Mouse (Mus musculus) midbrain, embryonic 13.5 days (tissue): ENCODE data around the gene Trim27. TPM values are rescaled to one million over a fixed set of nuclear protein-coding genes. Genes with fewer than 3 reads are reported as not detected.

Experiments
- ATAC-seq: fragments of 200-750 bp; cut with Nextera tagmentation; 2 replicates; pipeline ENCODE4 v1.8.0; 2017; ENCODE audit warnings: mild to moderate bottlenecking, moderate TSS enrichment, moderate library complexity
- H3K27ac ChIP-seq: fragments of 300-500 bp; sonication (generic); 2 replicates; pipeline ENCODE4 v1.5.1; 2015; ENCODE audit warnings: inconsistent platforms, mild to moderate bottlenecking, moderate library complexity
- H3K27me3 ChIP-seq: fragments of 300-500 bp; sonication (generic); 2 replicates; pipeline ENCODE4 v1.6.1; 2015; ENCODE audit warnings: mild to moderate bottlenecking, inconsistent platforms
- H3K36me3 ChIP-seq: fragments of 300-500 bp; sonication (generic); 2 replicates; pipeline ENCODE4 v1.6.1; 2015; ENCODE audit warnings: mild to moderate bottlenecking, inconsistent platforms
- H3K4me1 ChIP-seq: fragments of 300-500 bp; sonication (generic); replicated peaks from 2 replicates; pipeline ENCODE4 v1.6.1; 2015; ENCODE audit warnings: inconsistent platforms
- H3K4me2 ChIP-seq: fragments of 300-500 bp; sonication (generic); replicated peaks from 2 replicates; pipeline ENCODE4 v1.6.1; 2015; ENCODE audit warnings: moderate library complexity, mild to moderate bottlenecking, inconsistent platforms
- H3K4me3 ChIP-seq: fragments of 300-500 bp; sonication (generic); replicated peaks from 2 replicates; pipeline ENCODE4 v1.5.1; 2015; ENCODE audit warnings: mild to moderate bottlenecking, inconsistent platforms
- H3K9ac ChIP-seq: fragments of 300-500 bp; sonication (generic); replicated peaks from 2 replicates; pipeline ENCODE4 v1.6.1; 2015; ENCODE audit warnings: mild to moderate bottlenecking, inconsistent platforms
- H3K9me3 ChIP-seq: fragments of 300-500 bp; sonication (generic); 2 replicates; pipeline ENCODE4 v1.6.1; 2016; ENCODE audit warnings: mild to moderate bottlenecking, inconsistent platforms
- WGBS: fragments of 180-500 bp; shearing (Covaris S2); methylation state at CpG from one replicate; pipeline ENCODE4 v1.1.7; 2015; 5-methylcytosine and 5-hydroxymethylcytosine counted together
- polyA plus RNA-seq: library from polyadenylated mRNA; unstranded; fragments of >200 nt; fragmentation: Nextera tagmentation; extraction: Ambion mirVana; gene quantifications from 2 replicates; pipeline ENCODE4 v1.2.1, GENCODE M21; 2015

The Trim27 gene
- polyA plus RNA-seq, 1 experiment from 2014 or later = 95.5 TPM

GRCm38 (mm10) chr13:21198313-21198712, 19.1 kb downstream of the Trim27 start:
- H3K27ac ChIP-seq = no peak overlapping the region
- no peak for ATAC-seq
- H3K4me2 ChIP-seq = no peak overlapping the region
- H3K4me3 ChIP-seq = no peak overlapping the region
- no peak overlapping the region for H3K9ac ChIP-seq
- H3K27me3 ChIP-seq = no peaks in the 10 kb centered on the region
- H3K4me1 ChIP-seq = peaks cover 4% of the 10 kb centered on the region; the same call in 1 of the 2 replicates
- no peaks in the 10 kb centered on the region for H3K9me3 ChIP-seq
- WGBS = 69% methylated on average over 2 of the region's 2 CpGs
- H3K36me3 ChIP-seq = peaks cover 11% of the 10 kb centered on the region

GRCm38 (mm10) chr13:21199046-21200028, 20.1 kb downstream of the Trim27 start:
- H3K27me3 ChIP-seq = no peaks in the 10 kb centered on the region
- H3K9ac ChIP-seq = peak overlapping the region; percentile 52; the same call in 1 of the 2 replicates
- peak overlapping the region; percentile 69 for H3K4me3 ChIP-seq
- no peaks in the 10 kb centered on the region for H3K9me3 ChIP-seq
- peaks cover 4% of the 10 kb centered on the region; the same call in 1 of the 2 replicates for H3K4me1 ChIP-seq
- H3K27ac ChIP-seq = peak overlapping the region; percentile 27; the same call in 1 of the 2 replicates
- H3K4me2 ChIP-seq = peak overlapping the region; percentile 62
- H3K36me3 ChIP-seq = peaks cover 9% of the 10 kb centered on the region
- 3% methylated on average over 17 of the region's 17 CpGs for WGBS
- peak; percentile 62 for ATAC-seq

- H3K9me3 ChIP-seq = no peaks in the 10 kb centered on the region
- peaks cover 6% of the 10 kb centered on the region for H3K36me3 ChIP-seq
- peak; percentile 96 for ATAC-seq
- H3K4me3 ChIP-seq = peak overlapping the region; percentile 69
- H3K27me3 ChIP-seq = no peaks in the 10 kb centered on the region
- WGBS = 4% methylated on average over 48 of the region's 48 CpGs
- H3K27ac ChIP-seq = peak overlapping the region; percentile 65
- H3K9ac ChIP-seq = peak overlapping the region; percentile 66
- peak overlapping the region; percentile 62 for H3K4me2 ChIP-seq
- H3K4me1 ChIP-seq = peaks cover 4% of the 10 kb centered on the region; the same call in 1 of the 2 replicates
Measured at GRCm38 (mm10) chr13:21200043-21200999, 21.1 kb downstream of the Trim27 start.

GRCm38 (mm10) chr13:21215275-21215983, 36.2 kb downstream of the Trim27 start:
- Histone ChIP-seq H3K27ac (no peak overlapping the region), H3K9ac (no peak overlapping the region), H3K27me3 (peaks cover 5% of the 10 kb centered on the region), H3K4me3 (peak overlapping the region; percentile 32), H3K4me1 (peaks cover 3% of the 10 kb centered on the region; the same call in 1 of the 2 replicates), H3K4me2 (peak overlapping the region; percentile 48), H3K36me3 (no peaks in the 10 kb centered on the region), H3K9me3 (0 out of 2 replicates have a peak, but pooled peaks cover 5% of the 10 kb centered on the region)
- peak; percentile 73; the same call in 1 of the 2 replicates for ATAC-seq
- WGBS = 2% methylated on average over 20 of the region's 20 CpGs

GRCm38 (mm10) chr13:21216781-21217180, 37.5 kb downstream of the Trim27 start:
- Histone ChIP-seq H3K4me3 (no peak overlapping the region), H3K9ac (no peak overlapping the region), H3K4me1 (peaks cover 10% of the 10 kb centered on the region), H3K9me3 (no peaks in the 10 kb centered on the region), H3K27me3 (peaks cover 5% of the 10 kb centered on the region), H3K27ac (no peak overlapping the region), H3K36me3 (no peaks in the 10 kb centered on the region), H3K4me2 (no peak overlapping the region)
- 53% methylated on average over 1 of the region's 1 CpGs for WGBS
- ATAC-seq = no peak

GRCm38 (mm10) chr13:21221656-21222462, 42.6 kb downstream of the Trim27 start:
- peaks cover 5% of the 10 kb centered on the region for H3K27me3 ChIP-seq
- peak; percentile 97 for ATAC-seq
- H3K36me3 ChIP-seq = no peaks in the 10 kb centered on the region

GRCm38 (mm10) chr13:21222463-21223022, 43.3 kb downstream of the Trim27 start:
- Histone ChIP-seq H3K27ac (peak overlapping the region; percentile 85), H3K9ac (peak overlapping the region; percentile 73), H3K4me3 (peak overlapping the region; percentile 56), H3K9me3 (no peaks in the 10 kb centered on the region), H3K4me1 (peaks cover 10% of the 10 kb centered on the region), H3K4me2 (peak overlapping the region; percentile 56), H3K36me3 (no peaks in the 10 kb centered on the region), H3K27me3 (peaks cover 5% of the 10 kb centered on the region)
- under 1% methylated on average over 20 of the region's 20 CpGs for WGBS
- peak; percentile 91 for ATAC-seq

More at GRCm38 (mm10) chr13:21221656-21222462, 42.6 kb downstream of the Trim27 start:
- Histone ChIP-seq H3K4me3 (peak overlapping the region; percentile 56), H3K9me3 (no peaks in the 10 kb centered on the region), H3K27ac (peak overlapping the region; percentile 85), H3K4me2 (peak overlapping the region; percentile 56), H3K4me1 (peaks cover 10% of the 10 kb centered on the region), H3K9ac (peak overlapping the region; percentile 73)
- WGBS = 1% methylated on average over 20 of the region's 20 CpGs

GRCm38 (mm10) chr13:21223242-21223655, 44.0 kb downstream of the Trim27 start:
- Histone ChIP-seq H3K4me2 (peak overlapping the region; percentile 56), H3K36me3 (no peaks in the 10 kb centered on the region), H3K4me1 (peaks cover 10% of the 10 kb centered on the region), H3K4me3 (peak overlapping the region; percentile 56), H3K27me3 (peaks cover 5% of the 10 kb centered on the region), H3K9ac (no peak overlapping the region; the same call in 1 of the 2 replicates), H3K27ac (no peak overlapping the region), H3K9me3 (no peaks in the 10 kb centered on the region)
- WGBS = 3% methylated on average over 10 of the region's 10 CpGs
- no peak for ATAC-seq

GRCm38 (mm10) chr13:21224376-21224775, 45.1 kb downstream of the Trim27 start:
- Histone ChIP-seq H3K27ac (no peak overlapping the region), H3K4me3 (no peak overlapping the region), H3K36me3 (no peaks in the 10 kb centered on the region), H3K9me3 (no peaks in the 10 kb centered on the region), H3K27me3 (peaks cover 3% of the 10 kb centered on the region), H3K4me2 (no peak overlapping the region), H3K9ac (no peak overlapping the region), H3K4me1 (peaks cover 10% of the 10 kb centered on the region)
- ATAC-seq = no peak
- WGBS = 81% methylated on average over 1 of the region's 1 CpGs

GRCm38 (mm10) chr13:21225206-21225605, 46.0 kb downstream of the Trim27 start:
- no peak overlapping the region for H3K27ac ChIP-seq
- H3K4me3 ChIP-seq = no peak overlapping the region
- H3K36me3 ChIP-seq = no peaks in the 10 kb centered on the region
- no peak overlapping the region for H3K4me2 ChIP-seq
- peaks cover 10% of the 10 kb centered on the region for H3K4me1 ChIP-seq
- WGBS = 69% methylated on average over 6 of the region's 6 CpGs
- H3K9ac ChIP-seq = no peak overlapping the region
- ATAC-seq = no peak
- no peaks in the 10 kb centered on the region for H3K27me3 ChIP-seq
- no peaks in the 10 kb centered on the region for H3K9me3 ChIP-seq
